Mouse (Mus musculus): ENCODE measurements around the gene Ppwd1. TPM values are rescaled to one million over a fixed set of nuclear protein-coding genes. Genes with fewer than 3 reads are reported as not detected.

The Ppwd1 gene
- polyA plus RNA-seq (2012; rRNA removed; ENCODE audit: low replicate concordance): 1.6 and 3.0 TPM in 2 replicates

GRCm38 (mm10) chr13:104228384-104229066, at the start of gene Ppwd1, which contains the start of gene Cenpk:
Gene Ppwd1, minus strand, starts transcription at chr13:104228843.
Gene Cenpk, plus strand, starts transcription at chr13:104228611.

DNA sequence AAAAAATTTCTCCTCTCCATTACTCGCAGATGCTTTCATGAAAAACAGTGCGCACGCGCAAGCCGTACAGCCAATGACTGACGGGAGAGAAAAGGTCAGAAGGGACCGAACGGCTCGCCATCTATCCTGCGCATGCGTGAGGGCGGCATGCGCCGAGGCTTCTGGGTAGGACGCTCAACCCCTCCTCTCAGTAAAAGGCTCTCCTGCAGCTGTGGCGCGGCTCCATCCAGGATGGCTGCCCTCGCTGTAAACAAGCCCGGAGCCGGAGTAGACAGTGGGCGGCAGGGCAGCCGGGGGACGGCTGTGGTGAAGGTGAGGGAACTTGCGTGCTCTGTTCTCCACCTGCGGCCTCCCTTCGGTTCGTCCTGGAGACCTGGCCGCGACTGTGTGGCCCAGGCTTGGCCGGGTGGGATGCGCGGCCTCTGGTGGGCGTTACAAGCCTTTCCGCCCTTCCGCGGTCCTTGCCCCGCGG, 50.0 kb downstream of the Ppwd1 start, which contains the start of gene Trim23:
Gene Trim23 (plus strand): TSS at position 148 of the 472 bp plus-strand sequence.

GRCm38 (mm10) chr13:104177796-104178649, 50.6 kb downstream of the Ppwd1 start, which contains the start of gene Trappc13:
Gene Trappc13, minus strand, starts transcription at chr13:104178469.

Other genes starting within 250 kb of the Ppwd1 start
- gene Nln, start 119.2 kb downstream of the Ppwd1 start, polyA plus RNA-seq (2012; rRNA removed; ENCODE audit: low replicate concordance): 15.6 and 22.1 TPM in 2 replicates
- gene Sgtb, start 119.1 kb downstream of the Ppwd1 start, polyA plus RNA-seq (2012; rRNA removed; ENCODE audit: low replicate concordance): 1.9 and 2.1 TPM in 2 replicates
- 12.8 and 14.4 TPM in 2 replicates for gene Trappc13, start 50.4 kb downstream of the Ppwd1 start, polyA plus RNA-seq (2012; rRNA removed; ENCODE audit: low replicate concordance)
- gene Trim23, start 50.0 kb downstream of the Ppwd1 start, polyA plus RNA-seq (2012; rRNA removed; ENCODE audit: low replicate concordance): 4.2 and 4.4 TPM in 2 replicates
- 0.52 and 0.72 TPM in 2 replicates for gene Cenpk, start 232 bp downstream of the Ppwd1 start, polyA plus RNA-seq (2012; rRNA removed; ENCODE audit: low replicate concordance)
- 1.6 and 3.9 TPM in 2 replicates for gene Adamts6, start 59.0 kb upstream of the Ppwd1 start, polyA plus RNA-seq (2012; rRNA removed; ENCODE audit: low replicate concordance)